Mouse (Mus musculus) cortical plate, adult 2 months (tissue): ENCODE data around the gene Nos2. TPM values are rescaled to one million over a fixed set of nuclear protein-coding genes. Genes with fewer than 3 reads are reported as not detected.

Experiments used
- H3K27ac ChIP-seq: fragments of 200-500 bp; 2 replicates; pipeline ENCODE4 v1.5.1; 2012; ENCODE audit warnings: low read length, control low read depth, inconsistent platforms; ENCODE audit not compliant: insufficient read depth
- H3K4me1 ChIP-seq: fragments of 200-500 bp; 2 replicates; pipeline ENCODE4 v1.6.1; 2011; ENCODE audit warnings: low read length; ENCODE audit not compliant: control insufficient read depth, insufficient read depth
- H3K4me3 ChIP-seq: fragments of 200-500 bp; 2 replicates; pipeline ENCODE4 v1.5.1; 2011; ENCODE audit warnings: mild to moderate bottlenecking, low read length, control low read depth; ENCODE audit not compliant: insufficient read depth
- CTCF ChIP-seq: fragments of 200-500 bp; IDR thresholded peaks from 2 replicates; pipeline ENCODE4 v1.5.1; 2011; ENCODE audit warnings: mild to moderate bottlenecking, control low read depth, low read length; ENCODE audit not compliant: insufficient read depth; ENCODE audit errors: extremely low read depth
- POLR2A ChIP-seq: fragments of 200-500 bp; IDR thresholded peaks from 2 replicates; pipeline ENCODE4 v1.6.1; 2011; ENCODE audit warnings: mild to moderate bottlenecking, low read length, control low read depth; ENCODE audit not compliant: insufficient read depth; ENCODE audit errors: extremely low read depth
- polyA plus RNA-seq: library from polyadenylated mRNA; depleted of rRNA; stranded (reverse); fragments of >200 nt; gene quantifications from 2 replicates; pipeline ENCODE4 v1.2.3, GENCODE M21; 2012

Gene Nos2
- polyA plus RNA-seq, 1 experiment = 0.69 TPM

- H3K4me1 ChIP-seq = no peaks in the 10 kb centered on the region
- TF ChIP-seq POLR2A (no peak), CTCF (no peak)
- H3K27ac ChIP-seq = no peak overlapping the region
- no peak overlapping the region for H3K4me3 ChIP-seq
Observed at GRCm38 (mm10) chr11:78952467-78952866, 31.9 kb downstream of the Nos2 start.

- no peaks in the 10 kb centered on the region for H3K4me1 ChIP-seq
- H3K4me3 ChIP-seq = no peak overlapping the region
- no peak for TF ChIP-seq POLR2A
- TF ChIP-seq CTCF = peak; percentile 88
- no peak overlapping the region for H3K27ac ChIP-seq
Observed at GRCm38 (mm10) chr11:78956260-78956659, 35.7 kb downstream of the Nos2 start.

- H3K4me3 ChIP-seq = no peak overlapping the region
- H3K4me1 ChIP-seq = no peaks in the 10 kb centered on the region
- no peak for TF ChIP-seq POLR2A
- no peak for TF ChIP-seq CTCF
- no peak overlapping the region for H3K27ac ChIP-seq
Observed at GRCm38 (mm10) chr11:78959367-78959766, 38.8 kb downstream of the Nos2 start.

- TF ChIP-seq POLR2A (no peak), CTCF (peak; percentile 31)
- no peak overlapping the region for H3K4me3 ChIP-seq
- H3K4me1 ChIP-seq = no peaks in the 10 kb centered on the region
- H3K27ac ChIP-seq = no peak overlapping the region
Observed at GRCm38 (mm10) chr11:78959841-78960520, 39.4 kb downstream of the Nos2 start.

GRCm38 (mm10) chr11:78961221-78961620, 40.6 kb downstream of the Nos2 start:
- Histone ChIP-seq H3K4me1 (no peaks in the 10 kb centered on the region), H3K4me3 (no peak overlapping the region), H3K27ac (no peak overlapping the region)
- no peak for TF ChIP-seq POLR2A
- TF ChIP-seq CTCF = no peak

GRCm38 (mm10) chr11:78967371-78967770, 46.8 kb downstream of the Nos2 start:
- Histone ChIP-seq H3K27ac (no peak overlapping the region), H3K4me1 (no peaks in the 10 kb centered on the region), H3K4me3 (no peak overlapping the region)
- no peak for TF ChIP-seq POLR2A
- TF ChIP-seq CTCF = peak; percentile 70

GRCm38 (mm10) chr11:78968121-78968520, 47.5 kb downstream of the Nos2 start:
- no peak overlapping the region for H3K27ac ChIP-seq
- no peak overlapping the region for H3K4me3 ChIP-seq
- no peak for TF ChIP-seq POLR2A
- no peak for TF ChIP-seq CTCF
- H3K4me1 ChIP-seq = no peaks in the 10 kb centered on the region

GRCm38 (mm10) chr11:78971096-78971495, 50.5 kb downstream of the Nos2 start:
- Histone ChIP-seq H3K4me3 (no peak overlapping the region), H3K27ac (no peak overlapping the region), H3K4me1 (no peaks in the 10 kb centered on the region)
- TF ChIP-seq POLR2A (no peak), CTCF (no peak)

- no peak for TF ChIP-seq POLR2A
- TF ChIP-seq CTCF = no peak
- no peak overlapping the region for H3K27ac ChIP-seq
- H3K4me3 ChIP-seq = no peak overlapping the region
- no peaks in the 10 kb centered on the region for H3K4me1 ChIP-seq
Observed at GRCm38 (mm10) chr11:78971746-78972145, 51.2 kb downstream of the Nos2 start.

GRCm38 (mm10) chr11:78972328-78972727, 51.7 kb downstream of the Nos2 start:
- TF ChIP-seq POLR2A (no peak), CTCF (no peak)
- no peak overlapping the region for H3K27ac ChIP-seq
- H3K4me3 ChIP-seq = no peak overlapping the region
- H3K4me1 ChIP-seq = no peaks in the 10 kb centered on the region

- Histone ChIP-seq H3K27ac (no peak overlapping the region), H3K4me1 (no peaks in the 10 kb centered on the region), H3K4me3 (no peak overlapping the region)
- TF ChIP-seq CTCF (no peak), POLR2A (no peak)
Observed at GRCm38 (mm10) chr11:78972811-78973351, 52.3 kb downstream of the Nos2 start.
